Mouse (Mus musculus) 416B (cell line): ENCODE data around the gene Trim2.

Experiments used
- DNase-seq: peaks from one replicate; pipeline ENCODE4 v3.0.0; 2011; ENCODE audit warnings: low read depth

Gene Trim2

GRCm38 (mm10) chr3:84135933-84136332 is 170.7 kb downstream of the Trim2 start:
- no peak for DNase-seq

GRCm38 (mm10) chr3:84135387-84135786 is 171.3 kb downstream of the Trim2 start:
- peak; percentile 28 for DNase-seq

GRCm38 (mm10) chr3:84131369-84131768 is 175.3 kb downstream of the Trim2 start:
- DNase-seq: no peak

GRCm38 (mm10) chr3:84130776-84131175 is 175.9 kb downstream of the Trim2 start:
- no peak for DNase-seq

GRCm38 (mm10) chr3:84128871-84129870 is 177.5 kb downstream of the Trim2 start:
- peak; percentile 62 for DNase-seq

GRCm38 (mm10) chr3:84127431-84127830 is 179.2 kb downstream of the Trim2 start:
- DNase-seq: no peak

GRCm38 (mm10) chr3:84126721-84127120 is 180.0 kb downstream of the Trim2 start:
- DNase-seq: peak; percentile 24

- DNase-seq: peak; percentile 91
Measured at GRCm38 (mm10) chr3:84125704-84126289, 180.9 kb downstream of the Trim2 start.

GRCm38 (mm10) chr3:84123461-84123860 is 183.2 kb downstream of the Trim2 start:
- peak; percentile 63 for DNase-seq

- no peak for DNase-seq
Measured at GRCm38 (mm10) chr3:84118718-84119117, 188.0 kb downstream of the Trim2 start.

- no peak for DNase-seq
Measured at GRCm38 (mm10) chr3:84118178-84118577, 188.5 kb downstream of the Trim2 start.
